Mouse (Mus musculus) heart, postnatal 10 days (tissue): ENCODE results near the gene Rabgap1l. TPM values are rescaled to one million over a fixed set of nuclear protein-coding genes. Genes with fewer than 3 reads are reported as not detected.

Experiments
- DNase-seq, 2 experiments: peaks; one replicate each; pipeline ENCODE4 v3.0.0; 2021
- intact Hi-C: fragments of 180-260 bp; cut with DNase I; formaldehyde crosslinking; loops from one replicate; pipeline ENCODE4 v1.15.1; 2025
- total RNA-seq, 2 experiments: library from RNA; stranded (reverse); gene quantifications; 2 replicates each; pipeline ENCODE4 v1.2.3; 2021

Gene Rabgap1l
- total RNA-seq, 2 experiments from 2014 or later, result 89.0 to 92.4 TPM

GRCm38 (mm10) chr1:160533209-160533820, 259.7 kb downstream of the Rabgap1l start:
- DNase-seq, result no peak
- intact Hi-C loops, result loop anchor here (10.0 kb wide), 1 partner anchor 119 kb away; no protein-coding TSS in a partner anchor

GRCm38 (mm10) chr1:160531402-160531801, 261.6 kb downstream of the Rabgap1l start:
- peak; percentile 94 to 95 for DNase-seq
- intact Hi-C loops, result loop anchor here (10.0 kb wide), 1 partner anchor 117 kb away; no protein-coding TSS in a partner anchor

GRCm38 (mm10) chr1:160521918-160522317, 271.1 kb downstream of the Rabgap1l start:
- intact Hi-C loops, result no loop called here
- DNase-seq, result no peak

GRCm38 (mm10) chr1:160520665-160521064, 272.3 kb downstream of the Rabgap1l start:
- intact Hi-C loops, result no loop called here
- DNase-seq, result peak in 1 of 2 experiments; percentile 13

- intact Hi-C loops, result no loop called here
- DNase-seq, result no peak
Observed at GRCm38 (mm10) chr1:160519896-160520465, 273.0 kb downstream of the Rabgap1l start.

- peak; percentile 25 to 27 for DNase-seq
- intact Hi-C loops, result no loop called here
Observed at GRCm38 (mm10) chr1:160518552-160518951, 274.5 kb downstream of the Rabgap1l start.

- intact Hi-C loops, result no loop called here
- DNase-seq, result no peak
Observed at GRCm38 (mm10) chr1:160507766-160508165, 285.2 kb downstream of the Rabgap1l start.

GRCm38 (mm10) chr1:160496906-160497577, 296.0 kb downstream of the Rabgap1l start:
- DNase-seq, result no peak
- intact Hi-C loops, result no loop called here

- no peak for DNase-seq
- intact Hi-C loops, result no loop called here
Observed at GRCm38 (mm10) chr1:160485731-160486130, 307.3 kb downstream of the Rabgap1l start.

- intact Hi-C loops, result no loop called here
- no peak for DNase-seq
Observed at GRCm38 (mm10) chr1:160485028-160485427, 308.0 kb downstream of the Rabgap1l start.

GRCm38 (mm10) chr1:160481643-160482042, 311.4 kb downstream of the Rabgap1l start:
- no peak for DNase-seq
- intact Hi-C loops, result no loop called here

- intact Hi-C loops, result no loop called here
- no peak for DNase-seq
Observed at GRCm38 (mm10) chr1:160467443-160467842, 325.6 kb downstream of the Rabgap1l start.

GRCm38 (mm10) chr1:160465186-160465585, 327.8 kb downstream of the Rabgap1l start:
- intact Hi-C loops, result no loop called here
- DNase-seq, result no peak

GRCm38 (mm10) chr1:160464148-160464547, 328.9 kb downstream of the Rabgap1l start:
- DNase-seq, result no peak
- intact Hi-C loops, result no loop called here

GRCm38 (mm10) chr1:160460346-160460745, 332.7 kb downstream of the Rabgap1l start:
- intact Hi-C loops, result no loop called here
- DNase-seq, result no peak

- no peak for DNase-seq
- intact Hi-C loops, result no loop called here
Observed at GRCm38 (mm10) chr1:160451663-160452062, 341.3 kb downstream of the Rabgap1l start.

GRCm38 (mm10) chr1:160448681-160449080, 344.3 kb downstream of the Rabgap1l start:
- DNase-seq, result peak; percentile 18 to 28
- intact Hi-C loops, result no loop called here

- DNase-seq, result no peak
- intact Hi-C loops, result no loop called here
Observed at GRCm38 (mm10) chr1:160446823-160447222, 346.2 kb downstream of the Rabgap1l start.

- intact Hi-C loops, result no loop called here
- DNase-seq, result no peak
Observed at GRCm38 (mm10) chr1:160443506-160443905, 349.5 kb downstream of the Rabgap1l start.

GRCm38 (mm10) chr1:160441679-160442078, 351.3 kb downstream of the Rabgap1l start:
- intact Hi-C loops, result no loop called here
- no peak for DNase-seq

GRCm38 (mm10) chr1:160441161-160441560, 351.9 kb downstream of the Rabgap1l start:
- intact Hi-C loops, result no loop called here
- DNase-seq, result no peak

GRCm38 (mm10) chr1:160438820-160439219, 354.2 kb downstream of the Rabgap1l start:
- no peak for DNase-seq
- intact Hi-C loops, result no loop called here
